Mouse (Mus musculus): ENCODE measurements at regions not wholly inside any gene's neighbourhood (a gene's known extent, or its start where the extent isn't known, plus 50 kb on each side); places are given as distances from the start of the nearest gene placed in this dataset.
"Not testable (repeated sequence)": the region's sequence is repeated elsewhere in the genome, so short reads cannot be mapped to it uniquely, and the experiment has no call there.

- no peak for ATAC-seq (ENCODE audit: insufficient number of reproducible peaks, low FRiP score)
- 67% methylated on average over 21 of the region's 21 CpGs for WGBS
- H3K4me1 ChIP-seq (replicated peaks), result peaks cover 12% of the 10 kb centered on the region
Observed at GRCm38 (mm10) chr9:115457889-115458710, 147.9 kb upstream of the Stt3b start.

DNA sequence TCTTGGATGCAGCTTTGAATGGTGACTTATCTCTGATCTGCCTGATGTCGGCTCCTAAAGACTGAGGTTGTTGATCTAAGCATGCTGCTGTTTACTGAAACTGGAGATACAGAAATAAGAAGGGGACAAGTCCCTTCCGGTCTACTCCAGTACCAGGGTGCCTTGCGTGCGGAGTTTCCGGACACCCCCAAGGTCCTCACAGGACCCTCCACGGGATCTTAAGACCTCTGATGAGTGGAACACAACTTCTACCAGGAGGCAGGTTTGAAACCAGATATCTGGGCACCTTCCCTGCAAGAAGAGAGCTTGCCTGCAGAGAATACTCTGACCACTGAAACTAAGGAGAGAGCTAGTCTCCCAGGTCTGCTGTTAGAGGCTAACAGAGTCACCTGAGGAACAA is 148.9 kb upstream of the Stt3b start:
- 83% methylated on average over 6 of the region's 6 CpGs for WGBS
- not testable (repeated sequence) for H3K4me3 ChIP-seq; ATAC-seq (ENCODE audit: insufficient number of reproducible peaks, low FRiP score)

More at GRCm38 (mm10) chr9:115457889-115458710, 147.9 kb upstream of the Stt3b start:
- H3K36me3 ChIP-seq, result no peaks in the 10 kb centered on the region
- no peak overlapping the region for H3K27ac ChIP-seq (ENCODE audit: poor library complexity, severe bottlenecking)
- no peak overlapping the region for H3K9ac ChIP-seq
- H3K4me2 ChIP-seq, result no peak overlapping the region
- no peaks in the 10 kb centered on the region for H3K27me3 ChIP-seq (replicated peaks)
- no peak overlapping the region for H3K4me3 ChIP-seq
- no peaks in the 10 kb centered on the region for H3K9me3 ChIP-seq (replicated peaks)

GRCm38 (mm10) chr9:115465326-115465725 is 155.1 kb upstream of the Stt3b start:
- H3K27ac ChIP-seq (ENCODE audit: poor library complexity, severe bottlenecking), result no peak overlapping the region
- no peak overlapping the region for H3K4me3 ChIP-seq
- ATAC-seq (ENCODE audit: insufficient number of reproducible peaks, low FRiP score), result no peak
- no peaks in the 10 kb centered on the region for H3K4me1 ChIP-seq (replicated peaks)
- no peaks in the 10 kb centered on the region for H3K9me3 ChIP-seq (replicated peaks)
- H3K27me3 ChIP-seq (replicated peaks), result 0 out of 2 replicates have a peak, but pooled peaks cover 4% of the 10 kb centered on the region
- no peaks in the 10 kb centered on the region for H3K36me3 ChIP-seq
- no peak overlapping the region for H3K4me2 ChIP-seq
- 85% methylated on average over 10 of the region's 10 CpGs for WGBS
- no peak overlapping the region for H3K9ac ChIP-seq

More for the DNA sequence above, 148.9 kb upstream of the Stt3b start:
- H3K9me3 ChIP-seq (replicated peaks); H3K27me3 ChIP-seq (replicated peaks); H3K36me3 ChIP-seq; H3K27ac ChIP-seq (ENCODE audit: poor library complexity, severe bottlenecking); H3K9ac ChIP-seq; H3K4me2 ChIP-seq: not testable (repeated sequence)
- H3K4me1 ChIP-seq (replicated peaks), result peaks cover 12% of the 10 kb centered on the region

- H3K4me3 ChIP-seq, result no peak overlapping the region
- H3K4me1 ChIP-seq (replicated peaks), result no peaks in the 10 kb centered on the region
- H3K4me2 ChIP-seq, result no peak overlapping the region
- 0 out of 2 replicates have a peak, but pooled peaks cover 4% of the 10 kb centered on the region for H3K27me3 ChIP-seq (replicated peaks)
- no peak overlapping the region for H3K27ac ChIP-seq (ENCODE audit: poor library complexity, severe bottlenecking)
- no peak for ATAC-seq (ENCODE audit: insufficient number of reproducible peaks, low FRiP score)
- WGBS, result 86% methylated on average over 2 of the region's 2 CpGs
- no peak overlapping the region for H3K9ac ChIP-seq
- H3K36me3 ChIP-seq, result no peaks in the 10 kb centered on the region
- H3K9me3 ChIP-seq (replicated peaks), result no peaks in the 10 kb centered on the region
Observed at GRCm38 (mm10) chr9:115468641-115469040, 158.4 kb upstream of the Stt3b start.

- WGBS, result 84% methylated on average over 6 of the region's 6 CpGs
Observed at GRCm38 (mm10) chr9:115471582-115471981, 161.4 kb upstream of the Stt3b start.

DNA sequence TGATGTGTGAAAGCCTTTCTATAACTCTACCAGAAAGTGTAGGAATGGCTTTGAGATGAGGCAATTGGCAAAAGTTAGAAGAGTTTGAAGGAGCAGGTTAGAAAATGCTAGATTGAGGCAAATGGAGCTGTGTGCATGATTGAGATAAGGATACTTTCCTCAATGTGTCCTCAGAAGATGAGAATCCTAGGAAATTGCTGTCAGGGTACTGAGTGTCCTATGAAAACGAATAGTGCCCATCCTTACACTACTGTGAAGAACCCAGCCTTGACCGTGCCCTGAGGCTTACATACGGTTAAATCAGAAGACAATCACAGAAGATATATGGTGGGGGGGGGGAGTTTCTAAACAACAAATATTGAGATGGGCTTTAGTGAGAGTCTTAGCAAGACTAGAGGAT is 162.8 kb upstream of the Stt3b start:
- 78% methylated on average over 3 of the region's 3 CpGs for WGBS
- no peak for ATAC-seq (ENCODE audit: insufficient number of reproducible peaks, low FRiP score)
- H3K4me1 ChIP-seq (replicated peaks), result no peaks in the 10 kb centered on the region
- 0 out of 2 replicates have a peak, but pooled peaks cover 13% of the 10 kb centered on the region for H3K9me3 ChIP-seq (replicated peaks)
- no peak overlapping the region for H3K4me3 ChIP-seq
- H3K27ac ChIP-seq (ENCODE audit: poor library complexity, severe bottlenecking), result no peak overlapping the region
- H3K27me3 ChIP-seq (replicated peaks), result no peaks in the 10 kb centered on the region
- no peak overlapping the region for H3K4me2 ChIP-seq
- no peak overlapping the region for H3K9ac ChIP-seq
- H3K36me3 ChIP-seq, result no peaks in the 10 kb centered on the region

More at GRCm38 (mm10) chr9:115471582-115471981, 161.4 kb upstream of the Stt3b start:
- H3K9ac ChIP-seq, result no peak overlapping the region
- no peak for ATAC-seq (ENCODE audit: insufficient number of reproducible peaks, low FRiP score)
- H3K4me1 ChIP-seq (replicated peaks), result no peaks in the 10 kb centered on the region
- H3K27ac ChIP-seq (ENCODE audit: poor library complexity, severe bottlenecking), result no peak overlapping the region
- H3K27me3 ChIP-seq (replicated peaks), result no peaks in the 10 kb centered on the region
- 0 out of 2 replicates have a peak, but pooled peaks cover 13% of the 10 kb centered on the region for H3K9me3 ChIP-seq (replicated peaks)
- H3K4me3 ChIP-seq, result no peak overlapping the region
- no peaks in the 10 kb centered on the region for H3K36me3 ChIP-seq
- H3K4me2 ChIP-seq, result no peak overlapping the region

DNA sequence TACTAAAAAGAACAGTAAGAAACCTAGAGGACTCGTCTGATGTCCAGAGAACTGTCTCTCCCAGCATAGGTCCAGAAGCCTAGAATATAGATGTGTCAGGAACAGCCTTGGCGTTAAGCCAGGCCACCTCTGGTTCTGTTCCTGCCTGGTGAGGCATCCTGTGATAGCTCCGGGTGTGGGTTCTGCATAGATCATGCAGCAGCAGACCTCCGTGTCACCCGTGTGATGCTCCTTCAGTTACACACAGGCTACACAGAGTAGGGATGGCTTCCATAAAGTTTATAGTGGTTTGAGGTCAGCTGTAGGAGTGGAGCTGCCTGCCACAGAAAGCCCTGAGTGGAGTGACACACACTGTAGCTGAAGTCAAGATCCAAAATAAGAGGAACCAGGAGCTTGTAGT is 163.6 kb upstream of the Stt3b start:
- 80% methylated on average over 5 of the region's 5 CpGs for WGBS
- no peak for ATAC-seq (ENCODE audit: insufficient number of reproducible peaks, low FRiP score)
- no peaks in the 10 kb centered on the region for H3K4me1 ChIP-seq (replicated peaks)
- no peaks in the 10 kb centered on the region for H3K27me3 ChIP-seq (replicated peaks)
- no peaks in the 10 kb centered on the region for H3K36me3 ChIP-seq
- H3K9ac ChIP-seq, result no peak overlapping the region
- H3K9me3 ChIP-seq (replicated peaks), result 0 out of 2 replicates have a peak, but pooled peaks cover 13% of the 10 kb centered on the region
- no peak overlapping the region for H3K27ac ChIP-seq (ENCODE audit: poor library complexity, severe bottlenecking)
- no peak overlapping the region for H3K4me3 ChIP-seq
- no peak overlapping the region for H3K4me2 ChIP-seq

- H3K36me3 ChIP-seq, result no peaks in the 10 kb centered on the region
- H3K4me1 ChIP-seq (replicated peaks), result 0 out of 2 replicates have a peak, but pooled peaks cover under 1% of the 10 kb centered on the region
- 80% methylated on average over 8 of the region's 8 CpGs for WGBS
- H3K9me3 ChIP-seq (replicated peaks), result 0 out of 2 replicates have a peak, but pooled peaks cover 13% of the 10 kb centered on the region
- no peaks in the 10 kb centered on the region for H3K27me3 ChIP-seq (replicated peaks)
- no peak overlapping the region for H3K4me3 ChIP-seq
- no peak overlapping the region for H3K9ac ChIP-seq
- no peak overlapping the region for H3K4me2 ChIP-seq
- ATAC-seq (ENCODE audit: insufficient number of reproducible peaks, low FRiP score), result no peak; the same call in 1 of the 2 replicates
- H3K27ac ChIP-seq (ENCODE audit: poor library complexity, severe bottlenecking), result no peak overlapping the region
Observed at GRCm38 (mm10) chr9:115474342-115474741, 164.1 kb upstream of the Stt3b start.

GRCm38 (mm10) chr9:115476205-115476604 is 166.0 kb upstream of the Stt3b start:
- Histone ChIP-seq H3K27me3 (replicated peaks) (no peaks in the 10 kb centered on the region), H3K9me3 (replicated peaks) (0 out of 2 replicates have a peak, but pooled peaks cover 13% of the 10 kb centered on the region), H3K4me3 (no peak overlapping the region), H3K4me1 (replicated peaks) (0 out of 2 replicates have a peak, but pooled peaks cover 3% of the 10 kb centered on the region), H3K4me2 (no peak overlapping the region), H3K9ac (no peak overlapping the region), H3K36me3 (no peaks in the 10 kb centered on the region), H3K27ac (ENCODE audit: poor library complexity, severe bottlenecking) (no peak overlapping the region)
- ATAC-seq (ENCODE audit: insufficient number of reproducible peaks, low FRiP score), result no peak
- WGBS, result 78% methylated on average over 17 of the region's 17 CpGs

- Histone ChIP-seq H3K4me3 (no peak overlapping the region), H3K36me3 (no peaks in the 10 kb centered on the region), H3K4me1 (replicated peaks) (0 out of 2 replicates have a peak, but pooled peaks cover 3% of the 10 kb centered on the region), H3K9ac (no peak overlapping the region), H3K9me3 (replicated peaks) (0 out of 2 replicates have a peak, but pooled peaks cover 13% of the 10 kb centered on the region), H3K27me3 (replicated peaks) (no peaks in the 10 kb centered on the region), H3K4me2 (no peak overlapping the region), H3K27ac (ENCODE audit: poor library complexity, severe bottlenecking) (no peak overlapping the region)
- WGBS, result 88% methylated on average over 6 of the region's 6 CpGs
- ATAC-seq (ENCODE audit: insufficient number of reproducible peaks, low FRiP score), result no peak
Observed at GRCm38 (mm10) chr9:115477556-115478220, 167.5 kb upstream of the Stt3b start.

DNA sequence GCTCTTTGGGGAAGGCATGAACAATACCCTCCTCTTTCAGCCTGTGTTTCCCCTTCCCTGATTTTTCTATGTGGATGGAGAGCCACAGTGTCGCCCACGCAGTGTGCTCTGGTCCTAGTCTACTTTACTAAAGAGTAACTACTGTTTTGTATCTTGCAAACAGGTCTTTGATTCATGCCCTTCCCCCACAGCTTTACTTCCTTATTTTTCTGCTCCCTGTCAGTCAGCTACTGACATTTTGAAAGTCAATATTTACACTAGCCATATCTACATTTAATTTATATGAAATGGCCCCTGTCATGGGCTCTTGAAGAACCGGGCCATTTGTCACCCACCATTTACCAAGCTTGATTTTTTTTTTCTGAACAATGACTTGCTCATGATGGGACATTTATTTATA is 168.7 kb upstream of the Stt3b start:
- 58% methylated on average over 3 of the region's 3 CpGs for WGBS
- H3K4me1 ChIP-seq (replicated peaks), result 0 out of 2 replicates have a peak, but pooled peaks cover 3% of the 10 kb centered on the region
- no peak overlapping the region for H3K4me2 ChIP-seq
- no peak for ATAC-seq (ENCODE audit: insufficient number of reproducible peaks, low FRiP score)
- H3K9me3 ChIP-seq (replicated peaks), result 0 out of 2 replicates have a peak, but pooled peaks cover 13% of the 10 kb centered on the region
- H3K27me3 ChIP-seq (replicated peaks), result no peaks in the 10 kb centered on the region
- H3K27ac ChIP-seq (ENCODE audit: poor library complexity, severe bottlenecking), result no peak overlapping the region
- no peak overlapping the region for H3K4me3 ChIP-seq
- H3K9ac ChIP-seq, result no peak overlapping the region
- no peaks in the 10 kb centered on the region for H3K36me3 ChIP-seq
